In genomic region chr3:104295015-104295719, GRCm38 (mm10) we compare ENCODE assay signal across 13 mouse cellular contexts.
DNase-seq lines count a peak whose midpoint lies in the region; ATAC-seq and TF ChIP-seq lines count a peak whose summit lies in the region.
"Had no signal": no experiment of that assay in that cellular context is flagged by ENCODE, and none has a peak within 500 bp of the region (broad histone marks: within the 10 kb centered on the region; RNA-seq: fewer than 3 reads in every experiment).

No protein-coding gene starts in this region.

- peaks cover 35% of the 10 kb centered on the region for H3K4me1 ChIP-seq in midbrain, embryonic 10.5 days
- peaks cover 10% of the 10 kb centered on the region for H3K4me1 ChIP-seq in midbrain, embryonic 11.5 days (ENCODE audit: control insufficient read depth, insufficient read depth, low read length)
- peaks cover 24% of the 10 kb centered on the region for H3K4me1 ChIP-seq in heart, postnatal 0 days (ENCODE audit: control insufficient read depth, insufficient read depth)
- no peaks in the 10 kb centered on the region; the same call in 1 of the 2 replicates for H3K4me1 ChIP-seq in liver, embryonic 12.5 days
- H3K4me1 ChIP-seq in hindbrain, embryonic 13.5 days (replicated peaks) = peaks cover 17% of the 10 kb centered on the region

- ATAC-seq in midbrain, embryonic 11.5 days (ENCODE audit: low FRiP score) = no peak
- ATAC-seq in heart, postnatal 0 days (ENCODE audit: insufficient read depth, low read depth) = peak; percentile 60
- no peak for ATAC-seq in liver, embryonic 12.5 days
- ATAC-seq in hindbrain, embryonic 13.5 days (ENCODE audit: low FRiP score) = no peak
- ATAC-seq: intestine, postnatal 0 days had no signal

- no peak overlapping the region for H3K4me3 ChIP-seq in gastrocnemius, adult 2 months
- H3K4me3 ChIP-seq in midbrain, embryonic 10.5 days = no peak overlapping the region
- no peak overlapping the region for H3K4me3 ChIP-seq in midbrain, embryonic 11.5 days (ENCODE audit: low read depth, low read length)
- H3K4me3 ChIP-seq in heart, postnatal 0 days (ENCODE audit: low read depth, low read length) = no peak overlapping the region
- H3K4me3 ChIP-seq in liver, embryonic 12.5 days = no peak overlapping the region
- H3K4me3 ChIP-seq in hindbrain, embryonic 13.5 days = no peak overlapping the region
- H3K4me3 ChIP-seq: forebrain, embryonic 12.5 days had no signal

- no peaks in the 10 kb centered on the region for H3K27me3 ChIP-seq in midbrain, embryonic 10.5 days (ENCODE audit: low read depth, poor library complexity, severe bottlenecking)
- no peaks in the 10 kb centered on the region for H3K27me3 ChIP-seq in midbrain, embryonic 11.5 days (ENCODE audit: control insufficient read depth, insufficient read depth, low read length)
- H3K27me3 ChIP-seq in heart, postnatal 0 days (ENCODE audit: control insufficient read depth, insufficient read depth, low read length) = no peaks in the 10 kb centered on the region
- H3K27me3 ChIP-seq in liver, embryonic 12.5 days (replicated peaks) = no peaks in the 10 kb centered on the region
- H3K27me3 ChIP-seq in hindbrain, embryonic 13.5 days = no peaks in the 10 kb centered on the region

- TF ChIP-seq EP300 in heart, postnatal 0 days (IDR thresholded peaks at IDR 0.05; ENCODE audit: low read depth) = no peak

- intact Hi-C loops in gastrocnemius, adult 2 months (cut with DNase I) = no loop called here

- no peak for TF ChIP-seq CTCF in gastrocnemius, adult 2 months (IDR thresholded peaks at IDR 0.05)
- TF ChIP-seq CTCF in heart, postnatal 0 days (IDR thresholded peaks at IDR 0.05; ENCODE audit: low read depth) = no peak

- DNase-seq in gastrocnemius, adult 2 months = no peak
- no peak for DNase-seq in gastrocnemius, postnatal 4 days (ENCODE audit: low spot score in 2 of 2)
- DNase-seq in midbrain, embryonic 10.5 days (ENCODE audit: low spot score) = no peak
- DNase-seq in midbrain, embryonic 11.5 days (ENCODE audit: low spot score, missing footprints) = no peak
- DNase-seq in heart, postnatal 0 days (ENCODE audit: low spot score) = peak; percentile 72
- no peak for DNase-seq in cerebellum, adult 9-10 months
- DNase-seq: cerebellum, adult 9-11 months; gastrocnemius, postnatal 10 days had no signal

- H3K9me3 ChIP-seq in midbrain, embryonic 10.5 days (replicated peaks) = no peaks in the 10 kb centered on the region
- no peaks in the 10 kb centered on the region for H3K9me3 ChIP-seq in midbrain, embryonic 11.5 days (ENCODE audit: control insufficient read depth, low read length)
- no peaks in the 10 kb centered on the region for H3K9me3 ChIP-seq in heart, postnatal 0 days (replicated peaks; ENCODE audit: control insufficient read depth, low read length)
- H3K9me3 ChIP-seq in liver, embryonic 12.5 days (replicated peaks) = no peaks in the 10 kb centered on the region
- no peaks in the 10 kb centered on the region for H3K9me3 ChIP-seq in hindbrain, embryonic 13.5 days
- H3K9me3 ChIP-seq: forebrain, embryonic 12.5 days had no signal

- peak overlapping the region; percentile 46 for H3K27ac ChIP-seq in gastrocnemius, adult 2 months
- H3K27ac ChIP-seq in midbrain, embryonic 10.5 days (replicated peaks) = peak overlapping the region; percentile 52
- no peak overlapping the region for H3K27ac ChIP-seq in midbrain, embryonic 11.5 days (ENCODE audit: low read depth, low read length)
- peak overlapping the region; percentile 39 for H3K27ac ChIP-seq in heart, postnatal 0 days (ENCODE audit: low read depth)
- H3K27ac ChIP-seq in liver, embryonic 12.5 days = no peak overlapping the region
- no peak overlapping the region for H3K27ac ChIP-seq in hindbrain, embryonic 13.5 days
- H3K27ac ChIP-seq: forebrain, embryonic 12.5 days; macrophage had no signal

- H3K4me2 ChIP-seq in midbrain, embryonic 11.5 days = no peak overlapping the region
- H3K4me2 ChIP-seq in heart, postnatal 0 days (ENCODE audit: low read depth, low read length) = no peak overlapping the region
- H3K4me2 ChIP-seq in liver, embryonic 12.5 days = no peak overlapping the region
- H3K4me2 ChIP-seq in hindbrain, embryonic 13.5 days = no peak overlapping the region
- H3K4me2 ChIP-seq: forebrain, embryonic 12.5 days had no signal

- no peaks in the 10 kb centered on the region for H3K36me3 ChIP-seq in midbrain, embryonic 10.5 days
- no peaks in the 10 kb centered on the region for H3K36me3 ChIP-seq in midbrain, embryonic 11.5 days (ENCODE audit: control insufficient read depth, insufficient read depth, low read length)
- no peaks in the 10 kb centered on the region for H3K36me3 ChIP-seq in heart, postnatal 0 days (replicated peaks; ENCODE audit: control insufficient read depth, insufficient read depth, low read length)
- no peaks in the 10 kb centered on the region for H3K36me3 ChIP-seq in liver, embryonic 12.5 days
- no peaks in the 10 kb centered on the region for H3K36me3 ChIP-seq in hindbrain, embryonic 13.5 days
- H3K36me3 ChIP-seq: forebrain, embryonic 12.5 days had no signal

- WGBS in midbrain, embryonic 10.5 days = 37% methylated on average over 8 of the region's 8 CpGs
- 26% methylated on average over 8 of the region's 8 CpGs for WGBS in midbrain, embryonic 11.5 days
- 31% methylated on average over 8 of the region's 8 CpGs for WGBS in heart, postnatal 0 days
- 68% methylated on average over 8 of the region's 8 CpGs for WGBS in liver, embryonic 12.5 days (ENCODE audit: insufficient replicate concordance)
- WGBS in hindbrain, embryonic 13.5 days = 46% methylated on average over 8 of the region's 8 CpGs

- H3K9ac ChIP-seq in midbrain, embryonic 11.5 days (ENCODE audit: low read length) = no peak overlapping the region
- no peak overlapping the region for H3K9ac ChIP-seq in heart, postnatal 0 days (replicated peaks; ENCODE audit: low read depth, low read length)
- H3K9ac ChIP-seq in liver, embryonic 12.5 days = no peak overlapping the region
- no peak overlapping the region for H3K9ac ChIP-seq in hindbrain, embryonic 13.5 days
- H3K9ac ChIP-seq: forebrain, embryonic 12.5 days had no signal

Comparison
In these comparisons a context has a peak if more than half of its experiments do, and no peak if none do; other contexts are left out.
1. H3K27ac ChIP-seq: peak in gastrocnemius, adult 2 months (single experiment), midbrain, embryonic 10.5 days (single experiment) and heart, postnatal 0 days (single experiment); none in midbrain, embryonic 11.5 days (single experiment), liver, embryonic 12.5 days (single experiment) and hindbrain, embryonic 13.5 days (single experiment).